Mouse (Mus musculus): Measurements from ENCODE around the gene Ddit4.
A peak's percentile ranks its signal among the peaks of the same experiment; 100 is the strongest.
"Not testable (repeated sequence)": the region's sequence is repeated elsewhere in the genome, so short reads cannot be mapped to it uniquely, and the experiment has no call there.

The Ddit4 gene

DNA sequence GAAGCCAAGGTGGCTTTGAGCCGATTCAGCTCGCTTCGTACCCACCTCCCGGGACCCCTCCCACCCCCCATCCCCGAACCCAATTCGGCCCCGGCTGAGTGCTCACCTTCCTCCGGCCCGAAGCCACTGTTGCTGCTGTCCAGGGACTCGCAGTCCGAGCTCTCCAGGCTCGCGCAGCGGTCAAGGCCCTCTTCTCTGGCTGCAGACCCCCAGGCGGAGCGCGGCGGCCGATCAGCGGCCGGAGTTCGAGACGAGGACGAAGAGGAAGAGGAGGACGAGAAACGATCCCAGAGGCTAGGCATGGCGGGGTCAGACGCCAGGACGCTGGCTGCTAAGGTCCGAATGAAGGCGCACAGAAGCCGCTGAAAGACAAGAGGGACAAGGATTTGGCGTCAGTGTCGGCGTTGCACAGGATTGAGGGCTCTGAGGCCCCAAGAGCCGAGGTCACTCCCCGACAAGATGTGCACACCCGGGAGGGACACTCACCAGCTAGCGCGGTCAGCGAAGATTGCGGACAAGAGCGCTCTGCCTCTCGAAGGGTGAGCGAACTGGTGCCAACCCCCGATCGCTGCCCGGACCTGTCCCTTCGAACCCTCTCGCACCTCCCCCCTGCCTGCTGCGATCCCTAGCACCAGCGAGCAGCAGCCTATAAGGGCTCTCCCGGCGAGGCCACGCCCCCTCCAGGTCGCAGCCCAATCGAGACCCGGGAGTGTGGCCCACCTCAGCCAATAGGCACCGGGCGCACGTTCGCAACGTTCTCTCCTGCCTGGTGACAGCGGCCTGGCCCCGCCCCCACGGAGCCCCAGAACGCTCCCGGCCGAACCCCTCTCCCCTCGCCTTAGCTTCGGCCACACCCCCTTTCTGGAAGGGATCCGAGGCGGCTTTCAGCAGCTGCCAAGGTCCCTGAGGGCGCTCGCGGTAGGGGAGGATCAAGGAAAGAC, at the start of gene Ddit4:
Ddit4 (minus strand) TSS at position 624 of the 941 bp plus-strand sequence.
- peak; percentile 100 for DNase-seq

- no peak for DNase-seq
Measured at GRCm38 (mm10) chr10:59999057-59999456, 47.4 kb upstream of the Ddit4 start.

- DNase-seq = peak; percentile 38 to 57
Measured at GRCm38 (mm10) chr10:59997591-59997990, 46.0 kb upstream of the Ddit4 start.

DNA sequence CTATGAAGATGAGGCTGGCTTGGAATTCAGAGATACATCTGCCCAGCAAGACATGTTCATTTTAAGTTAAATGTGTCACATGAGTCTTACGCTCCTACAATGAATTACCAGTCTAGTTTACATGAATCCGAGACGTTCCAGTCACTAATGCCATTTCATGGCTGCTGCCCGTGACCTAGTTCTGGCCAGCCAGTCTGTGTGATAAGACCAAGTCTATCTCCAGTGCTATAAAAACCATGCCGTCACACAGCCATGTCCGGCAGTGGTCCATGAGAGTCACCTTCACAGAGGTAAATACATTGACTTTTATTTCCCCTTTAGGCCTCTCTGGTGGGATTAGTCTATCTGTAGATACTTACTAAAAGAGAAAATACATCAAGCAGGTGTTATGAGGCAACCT, 44.3 kb upstream of the Ddit4 start:
- no peak for DNase-seq

GRCm38 (mm10) chr10:59993813-59994212, 42.2 kb upstream of the Ddit4 start:
- not testable (repeated sequence) for DNase-seq

DNA sequence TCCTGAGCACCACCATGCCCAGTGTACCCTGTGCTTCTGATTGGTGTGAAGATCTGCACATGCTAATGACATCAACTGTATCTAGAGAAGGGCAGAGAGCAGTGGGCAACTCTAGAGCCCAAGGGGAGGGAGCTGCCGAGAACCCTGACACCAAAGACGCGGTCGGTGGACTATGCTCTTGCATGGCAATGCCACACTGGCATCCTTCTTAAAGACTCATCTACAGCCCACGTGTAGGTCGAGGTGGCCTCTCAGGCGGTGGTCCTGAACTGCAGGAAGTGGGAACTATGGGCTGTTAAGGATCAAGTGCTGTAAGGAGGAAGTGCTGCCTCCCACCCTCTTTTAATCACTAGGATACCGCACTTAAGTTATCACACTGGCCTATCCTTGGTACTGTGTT, 40.4 kb upstream of the Ddit4 start:
- no peak for DNase-seq

GRCm38 (mm10) chr10:59991262-59991880, 39.7 kb upstream of the Ddit4 start:
- no peak for DNase-seq

GRCm38 (mm10) chr10:59990393-59990792, 38.8 kb upstream of the Ddit4 start:
- no peak for DNase-seq

DNA sequence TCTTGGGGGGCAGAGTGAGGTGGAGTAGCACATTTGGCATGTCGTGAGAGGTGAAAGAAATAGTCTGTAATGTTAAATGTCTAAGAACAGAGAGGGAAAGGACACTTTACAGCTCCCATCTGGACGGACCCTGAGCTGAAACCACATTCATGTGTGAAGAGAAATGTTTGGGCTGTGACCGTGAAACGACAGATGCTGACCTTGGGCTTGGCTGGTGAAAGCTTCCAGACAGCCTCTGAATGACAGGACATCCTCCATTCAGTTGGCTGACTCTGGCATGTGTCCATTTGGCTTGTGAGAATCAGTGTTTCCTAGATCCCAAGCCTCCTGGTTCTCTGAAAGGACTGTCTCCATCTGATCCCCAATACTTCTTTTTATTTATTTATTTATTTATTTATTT, 36.4 kb upstream of the Ddit4 start:
- DNase-seq = no peak

DNA sequence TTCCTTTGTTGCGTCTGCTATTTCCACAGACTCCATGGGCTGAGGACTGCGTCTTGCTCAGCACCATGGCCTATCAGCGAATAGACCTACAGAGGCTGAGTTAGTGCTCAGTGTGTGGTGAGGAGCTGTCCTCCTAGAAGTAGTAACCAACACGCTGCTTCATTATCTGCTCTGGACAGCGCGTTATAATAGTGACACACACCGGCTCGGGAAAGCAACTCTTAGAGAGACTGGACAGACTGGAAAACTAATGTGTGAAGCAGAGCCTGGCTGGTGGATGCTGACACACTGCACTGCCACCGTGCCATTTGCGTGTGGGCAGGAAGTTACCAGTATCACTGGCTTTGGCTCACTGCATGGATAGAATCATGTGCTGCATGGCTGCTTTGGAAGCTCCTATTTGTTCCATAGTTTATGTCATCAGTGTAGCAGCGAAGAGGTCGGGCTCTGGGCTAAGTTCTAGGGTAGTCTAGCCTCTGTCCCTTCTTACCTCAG, 30.8 kb upstream of the Ddit4 start:
- no peak for DNase-seq

DNA sequence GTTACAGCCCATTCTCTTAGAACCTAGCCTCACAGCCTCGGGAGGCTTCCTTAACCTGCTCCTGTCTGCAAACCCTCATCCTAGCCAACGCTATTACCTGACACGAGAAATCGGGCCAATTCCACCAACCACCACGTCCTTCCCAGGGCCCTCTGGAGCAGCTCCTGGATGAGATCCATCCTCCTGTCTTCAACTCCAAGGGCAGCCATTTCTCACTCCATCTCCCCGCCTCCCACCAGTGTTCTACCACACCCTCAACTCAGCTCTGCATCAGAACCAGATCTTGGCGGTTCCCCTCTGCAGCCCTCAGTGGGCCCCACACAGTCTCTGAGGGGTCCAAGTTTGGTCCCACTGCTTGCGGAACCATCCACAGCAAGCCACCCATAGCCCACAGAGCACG, 30.2 kb upstream of the Ddit4 start:
- DNase-seq = no peak

DNA sequence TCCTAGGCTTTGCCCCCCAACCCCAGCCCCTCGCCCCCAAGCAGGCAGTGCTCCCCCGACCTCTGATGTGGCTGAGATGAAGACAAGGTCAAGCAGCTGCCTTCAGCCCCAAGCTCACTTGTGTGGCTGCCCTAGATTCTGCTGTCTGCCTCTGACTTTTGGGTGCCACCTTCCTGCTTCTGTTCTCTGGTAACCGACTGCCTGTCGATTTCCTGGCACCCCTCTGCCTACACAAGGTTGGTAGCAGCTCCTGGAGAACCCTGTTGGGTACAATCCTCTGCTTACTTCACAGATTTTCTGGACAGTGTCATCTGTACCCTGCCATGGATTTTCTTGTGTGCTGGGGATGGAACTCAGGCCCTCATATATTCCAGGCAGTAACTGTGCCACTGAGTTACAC, 29.7 kb upstream of the Ddit4 start:
- no peak for DNase-seq

DNA sequence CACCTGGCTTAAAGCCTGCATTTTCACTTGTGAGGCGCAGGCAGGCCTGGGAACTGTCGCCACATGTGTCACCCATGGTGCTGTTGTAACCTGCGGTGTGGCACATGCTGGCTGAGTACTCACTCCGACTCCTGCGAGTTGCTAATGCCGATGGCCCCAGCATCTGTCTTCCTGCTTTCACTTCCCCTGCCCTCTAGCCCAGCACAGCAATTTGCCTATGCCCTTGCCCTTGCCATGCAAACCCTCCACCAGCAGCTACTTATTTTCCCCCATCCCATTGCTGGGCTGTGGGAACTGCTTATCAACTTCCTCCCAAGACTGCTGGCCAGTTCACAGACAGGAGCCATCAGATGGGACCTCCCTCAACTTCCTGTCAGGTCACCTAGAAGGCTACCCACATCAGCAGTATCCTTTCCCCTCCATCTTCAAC, 29.2 kb upstream of the Ddit4 start:
- DNase-seq = no peak

DNA sequence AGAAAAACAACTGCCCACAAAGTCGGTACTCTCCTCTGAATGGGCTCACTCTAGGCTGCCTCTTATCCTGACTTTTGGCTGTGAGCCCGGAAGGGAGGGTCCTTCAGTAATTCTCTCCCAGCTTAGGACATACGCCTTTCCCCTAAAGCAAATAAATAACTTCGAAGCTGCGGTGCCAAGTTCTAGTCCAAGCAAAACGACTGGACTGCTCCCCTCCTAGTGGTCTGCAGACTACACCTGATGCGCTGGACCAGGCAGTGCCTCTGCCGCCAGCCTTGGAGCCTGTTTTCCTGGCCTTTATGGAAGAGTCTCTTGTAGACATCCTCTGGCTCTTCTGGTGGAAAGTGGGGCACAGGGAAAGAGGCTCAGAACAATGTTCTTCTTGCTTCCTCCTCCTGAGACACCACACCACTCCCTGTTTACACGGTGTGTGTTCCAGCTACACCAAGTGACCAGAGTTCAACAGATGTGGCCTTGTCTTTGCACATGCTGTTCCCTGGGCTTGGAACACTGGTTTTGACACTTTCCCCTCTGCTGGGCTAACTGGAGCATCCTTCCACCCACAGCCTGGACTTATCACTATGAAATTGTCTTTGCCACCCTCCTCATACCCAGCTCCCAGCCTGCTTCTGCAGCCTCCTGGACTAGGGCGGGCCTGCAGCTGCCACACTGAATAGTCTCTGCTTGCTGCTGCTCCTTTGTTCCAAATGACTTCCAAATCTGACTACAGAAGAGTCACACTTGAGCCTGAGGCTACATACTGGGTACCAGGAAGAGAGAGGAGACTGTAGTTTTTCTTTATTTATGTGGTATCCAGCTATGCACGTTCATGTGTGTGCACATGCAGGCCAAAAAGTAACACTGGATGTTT, 27.5 kb upstream of the Ddit4 start:
- DNase-seq = peak in 1 of 2 experiments; percentile 40

DNA sequence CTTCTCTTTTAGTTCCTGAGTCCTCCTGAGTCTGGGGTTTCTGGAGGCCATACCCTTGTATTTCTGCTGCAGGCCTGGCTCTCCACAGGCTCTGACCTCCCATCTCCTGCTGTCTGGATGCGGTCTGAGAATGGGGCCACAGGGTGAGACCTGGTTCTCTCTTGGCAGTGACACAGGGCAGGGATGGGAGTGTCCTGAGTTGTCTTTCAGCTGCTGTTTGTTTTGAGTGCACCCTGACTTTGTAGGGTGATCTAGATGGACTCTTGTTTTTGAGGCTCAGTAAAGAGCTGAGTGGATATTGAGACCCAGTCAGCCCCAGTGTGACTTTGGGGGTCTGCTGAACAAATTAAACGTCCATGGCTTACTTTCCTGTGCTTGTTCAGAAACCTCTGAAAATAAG, 26.8 kb upstream of the Ddit4 start:
- DNase-seq = no peak

- no peak for DNase-seq
Measured at GRCm38 (mm10) chr10:59977715-59978343, 26.2 kb upstream of the Ddit4 start.

DNA sequence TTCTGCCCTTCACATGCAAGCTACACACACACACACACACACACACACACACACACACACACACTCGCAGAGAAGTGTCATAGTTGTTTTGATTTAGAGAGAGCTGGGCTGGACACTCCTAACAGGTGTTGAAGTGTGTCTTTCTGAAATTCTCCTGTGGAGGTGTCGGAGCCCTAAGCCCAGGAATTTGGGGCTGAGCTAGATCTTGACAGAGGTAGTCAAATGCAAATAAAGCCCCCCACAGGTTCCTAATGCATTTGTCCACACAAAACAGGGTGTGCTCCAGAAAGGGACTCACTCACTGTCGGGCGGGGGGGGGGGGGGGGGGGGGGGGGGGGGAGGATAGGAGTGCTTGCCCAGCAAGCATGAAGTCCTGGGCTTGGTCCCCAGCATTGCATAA, 25.5 kb upstream of the Ddit4 start:
- no peak for DNase-seq

- DNase-seq = no peak
Measured at GRCm38 (mm10) chr10:59974786-59975185, 23.2 kb upstream of the Ddit4 start.

- peak; percentile 69 to 73 for DNase-seq
Measured at GRCm38 (mm10) chr10:59974191-59974664, 22.6 kb upstream of the Ddit4 start.

GRCm38 (mm10) chr10:59973400-59973799, 21.8 kb upstream of the Ddit4 start:
- DNase-seq = no peak

DNA sequence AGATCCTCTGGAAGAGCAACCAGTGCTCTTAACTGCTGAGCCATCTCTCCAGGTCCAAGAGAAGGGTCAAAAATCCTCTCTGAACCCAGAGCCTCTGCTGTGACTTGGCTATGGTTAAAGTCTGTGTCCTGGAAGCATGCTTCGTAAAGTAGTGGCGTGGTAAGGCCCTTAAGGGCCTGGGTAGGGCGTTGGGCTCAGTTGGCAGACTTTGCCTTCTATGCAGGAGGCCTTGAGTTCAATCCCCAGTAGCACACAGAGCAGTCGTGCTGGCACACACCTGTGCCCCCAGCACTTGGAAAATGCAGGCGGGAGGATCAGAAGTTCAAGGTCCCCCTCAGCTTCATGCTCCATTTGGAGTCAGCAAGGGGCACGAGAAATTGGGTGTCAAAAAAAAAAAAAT, 21.4 kb upstream of the Ddit4 start:
- no peak for DNase-seq

- no peak for DNase-seq
Measured at GRCm38 (mm10) chr10:59972534-59972933, 20.9 kb upstream of the Ddit4 start.
